Mouse (Mus musculus) bone marrow, adult 2 months (tissue): ENCODE data around the gene Camk2b. TPM values are rescaled to one million over a fixed set of nuclear protein-coding genes. Genes with fewer than 3 reads are reported as not detected.

Experiments used
- H3K27ac ChIP-seq: fragments of 200-500 bp; 2 replicates; pipeline ENCODE4 v1.5.1; 2012; ENCODE audit warnings: low read depth, mild to moderate bottlenecking, control low read depth, inconsistent platforms, low read length; ENCODE audit not compliant: control insufficient read depth, poor library complexity, insufficient read depth
- H3K4me1 ChIP-seq: fragments of 200-500 bp; 2 replicates; pipeline ENCODE4 v1.6.1; 2011; ENCODE audit warnings: low read length; ENCODE audit not compliant: control insufficient read depth, insufficient read depth
- H3K4me3 ChIP-seq: fragments of 200-500 bp; replicated peaks from 2 replicates; pipeline ENCODE3; 2011; ENCODE audit warnings: mild to moderate bottlenecking, low read depth, low read length, control low read depth; ENCODE audit not compliant: control insufficient read depth
- CTCF ChIP-seq: fragments of 200-500 bp; IDR thresholded peaks from 2 replicates; pipeline ENCODE4 v1.5.1; 2011; ENCODE audit warnings: low read length, control low read depth; ENCODE audit not compliant: control insufficient read depth, insufficient read depth
- POLR2A ChIP-seq: fragments of 200-500 bp; IDR thresholded peaks from 2 replicates; pipeline ENCODE4 v1.6.1; 2011; ENCODE audit warnings: low read depth, mild to moderate bottlenecking, control low read depth, low read length, borderline replicate concordance; ENCODE audit not compliant: control insufficient read depth
- WGBS: fragments of 180-500 bp; shearing (Covaris S2); methylation state at CpG from one replicate; pipeline ENCODE4 v1.1.7; 2018; 5-methylcytosine and 5-hydroxymethylcytosine counted together
- polyA plus RNA-seq: library from polyadenylated mRNA; stranded (reverse); fragments of >200 nt; gene quantifications from 2 replicates; pipeline ENCODE4 v1.2.4, GENCODE M21; 2011; ENCODE audit warnings: low replicate concordance; ENCODE audit not compliant: missing spikeins, insufficient read depth, insufficient read length

Camk2b gene
- polyA plus RNA-seq, 1 experiment: 5.1 TPM

- Histone ChIP-seq H3K4me3 (no peak overlapping the region), H3K4me1 (no peaks in the 10 kb centered on the region), H3K27ac (no peak overlapping the region)
- TF ChIP-seq POLR2A (no peak), CTCF (no peak)
- WGBS: 11% methylated on average over 6 of the region's 6 CpGs
These were observed 92.1 kb downstream of the Camk2b start for GRCm38 (mm10) chr11:5974053-5974452.

GRCm38 (mm10) chr11:5973151-5973550 is 93.0 kb downstream of the Camk2b start:
- TF ChIP-seq POLR2A: no peak
- TF ChIP-seq CTCF: no peak
- H3K27ac ChIP-seq: no peak overlapping the region
- 72% methylated on average over 7 of the region's 7 CpGs for WGBS

DNA sequence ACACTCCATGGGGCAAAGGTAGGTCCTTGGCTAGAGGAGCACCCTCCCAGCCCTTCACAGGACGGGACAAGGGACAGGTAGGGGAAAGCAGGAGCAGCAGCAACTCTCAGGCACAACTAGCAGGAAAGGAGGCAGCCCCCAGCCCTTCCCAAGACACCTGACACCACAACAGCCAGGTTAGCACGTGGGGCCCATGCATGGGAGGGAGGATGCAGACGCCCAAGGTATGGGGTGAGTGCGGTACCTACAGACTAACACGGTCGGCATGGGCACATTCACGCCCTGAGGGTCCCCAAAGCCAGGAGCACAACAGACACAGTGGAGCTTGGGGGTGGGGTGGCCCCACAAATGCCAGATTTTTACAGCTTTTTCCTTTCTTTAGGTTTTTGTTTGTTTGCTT is 95.0 kb downstream of the Camk2b start:
- Histone ChIP-seq H3K4me1 (no peaks in the 10 kb centered on the region), H3K4me3 (no peak overlapping the region), H3K27ac (no peak overlapping the region)
- WGBS: 81% methylated on average over 7 of the region's 7 CpGs
- TF ChIP-seq CTCF (no peak), POLR2A (no peak)

More at GRCm38 (mm10) chr11:5973151-5973550, 93.0 kb downstream of the Camk2b start:
- Histone ChIP-seq H3K4me3 (no peak overlapping the region), H3K4me1 (no peaks in the 10 kb centered on the region)

DNA sequence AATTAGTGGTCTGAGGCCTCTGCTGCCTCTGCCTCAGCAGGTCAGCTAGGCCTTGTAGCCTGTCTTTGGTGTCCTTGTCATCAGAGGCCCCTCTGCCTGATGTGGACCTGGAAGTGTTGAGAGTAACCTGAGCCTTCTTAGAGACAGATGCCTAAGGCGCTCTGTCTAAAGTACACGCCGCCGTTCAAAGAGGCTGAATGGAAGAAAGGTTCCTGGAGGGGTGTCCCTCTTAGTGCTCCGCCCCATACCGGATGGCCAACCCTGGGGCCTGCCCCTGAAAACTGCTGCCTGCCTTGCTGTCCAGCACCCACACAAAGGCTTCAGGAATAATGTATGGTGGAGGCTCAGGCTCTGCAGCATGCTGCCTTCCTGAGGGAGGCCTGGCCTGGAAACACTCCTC is 97.9 kb downstream of the Camk2b start:
- Histone ChIP-seq H3K4me1 (no peaks in the 10 kb centered on the region), H3K27ac (no peak overlapping the region), H3K4me3 (no peak overlapping the region)
- WGBS: 95% methylated on average over 6 of the region's 6 CpGs
- no peak for TF ChIP-seq CTCF
- TF ChIP-seq POLR2A: no peak

DNA sequence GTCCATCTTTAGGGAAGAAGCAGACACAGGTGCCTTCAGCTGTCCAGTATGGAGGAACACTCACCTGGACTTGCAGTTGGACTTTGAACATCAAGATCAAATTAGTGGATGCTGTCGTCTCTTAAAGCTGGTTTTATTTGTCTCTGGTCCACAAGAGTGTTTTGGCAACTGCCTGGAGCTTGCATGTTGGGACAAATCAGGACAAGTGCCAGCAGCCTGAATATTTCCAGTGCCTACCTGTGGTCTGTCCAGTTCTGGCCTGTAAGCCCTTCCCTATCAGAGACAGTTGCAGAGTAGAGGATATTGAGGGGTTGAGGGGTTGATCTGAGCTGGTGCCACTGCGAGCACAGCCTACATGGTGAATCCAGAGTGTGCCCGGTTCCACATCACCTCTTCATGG is 99.4 kb downstream of the Camk2b start:
- Histone ChIP-seq H3K4me3 (no peak overlapping the region), H3K4me1 (no peaks in the 10 kb centered on the region), H3K27ac (no peak overlapping the region)
- TF ChIP-seq CTCF: no peak
- TF ChIP-seq POLR2A: no peak
- WGBS: 87% methylated on average over 3 of the region's 3 CpGs

DNA sequence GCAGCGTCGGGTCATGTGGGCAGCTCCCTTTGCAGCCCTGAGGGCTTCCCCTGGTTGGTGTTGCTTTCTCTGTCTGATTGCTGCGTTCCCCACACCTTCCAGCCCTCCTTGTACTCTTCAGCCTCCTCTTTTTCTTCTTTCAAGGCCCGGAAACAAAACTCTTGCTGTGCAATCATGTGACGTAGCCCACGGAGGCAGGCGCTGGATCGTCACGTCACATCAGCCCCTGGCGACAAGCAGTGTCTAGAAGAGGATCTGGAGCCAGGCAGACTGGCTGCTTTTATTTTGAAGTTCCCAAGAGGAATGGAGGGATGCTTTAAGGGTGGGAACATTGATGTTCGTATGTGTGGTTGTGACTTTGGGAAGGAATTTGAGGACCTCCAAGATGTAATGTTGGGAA is 100.3 kb downstream of the Camk2b start:
- 91% methylated on average over 11 of the region's 11 CpGs for WGBS
- no peak for TF ChIP-seq CTCF
- no peak for TF ChIP-seq POLR2A
- no peaks in the 10 kb centered on the region for H3K4me1 ChIP-seq
- H3K4me3 ChIP-seq: no peak overlapping the region
- H3K27ac ChIP-seq: no peak overlapping the region

- WGBS: 72% methylated on average over 2 of the region's 2 CpGs
- TF ChIP-seq CTCF (no peak), POLR2A (no peak)
- Histone ChIP-seq H3K4me3 (no peak overlapping the region), H3K4me1 (no peaks in the 10 kb centered on the region), H3K27ac (no peak overlapping the region)
These were observed 106.1 kb downstream of the Camk2b start for GRCm38 (mm10) chr11:5960051-5960450.

GRCm38 (mm10) chr11:5955546-5956276 is 110.5 kb downstream of the Camk2b start, which contains the start of gene Ykt6:
Gene Ykt6 (plus strand): TSS chr11:5955693.
- Histone ChIP-seq H3K4me1 (no peaks in the 10 kb centered on the region), H3K4me3 (peak within 1 kb of the TSS; percentile 98), H3K27ac (peak within 1 kb of the TSS; percentile 95)
- under 1% methylated on average over 71 of the region's 71 CpGs for WGBS
- TF ChIP-seq POLR2A: peak; percentile 84; the same call in 1 of the 2 replicates
- no peak for TF ChIP-seq CTCF

GRCm38 (mm10) chr11:5954965-5955504 is 111.1 kb downstream of the Camk2b start:
- TF ChIP-seq CTCF: 0 out of 2 replicates have a peak, but pooled peaks have one; percentile 14
- TF ChIP-seq POLR2A: no peak
- 3% methylated on average over 7 of the region's 7 CpGs for WGBS
- Histone ChIP-seq H3K27ac (peak overlapping the region; percentile 95), H3K4me1 (peaks cover 2% of the 10 kb centered on the region; the same call in 1 of the 2 replicates), H3K4me3 (peak overlapping the region; percentile 98)
